Mouse (Mus musculus) layer of hippocampus, adult 6 months (tissue): ENCODE measurements around the gene Trmu. TPM values are rescaled to one million over a fixed set of nuclear protein-coding genes. Genes with fewer than 3 reads are reported as not detected.

Source experiments
- long read RNA-seq, 2 experiments: library from polyadenylated mRNA; unstranded; transcript quantifications; one replicate each; pipeline ENCODE4 v2.0.0; 2019 to 2020
- polyA plus RNA-seq: library from polyadenylated mRNA; unstranded; fragments of <200 nt; fragmentation: Nextera tagmentation; gene quantifications from 2 replicates; pipeline ENCODE4 v1.2.3, GENCODE M21; 2021

The Trmu gene
- polyA plus RNA-seq: 11.0 and 11.7 TPM in 2 replicates
- long read RNA-seq, experiment 1, transcript Trmu-201 (11 exons, 1,526 nt): major isoform, 10 of 17 reads
- long read RNA-seq, experiment 1, partial matches to known transcripts: 0 of 17 reads
- long read RNA-seq, experiment 1, other reads (novel, unspliced or antisense): 6 of 17 reads
- long read RNA-seq, experiment 2, transcript Trmu-201 (11 exons, 1,526 nt): major isoform, 22 of 80 reads
- long read RNA-seq, experiment 2, partial matches to known transcripts: 6 of 80 reads
- long read RNA-seq, experiment 2, other reads (novel, unspliced or antisense): 51 of 80 reads

GRCm38 (mm10) chr15:85878848-85879497 is at the start of gene Trmu:
TSS of gene Trmu (plus strand) at chr15:85879312.

GRCm38 (mm10) chr15:85831954-85832590 is 47.0 kb upstream of the Trmu start, which contains the start of gene Ttc38:
TSS of gene Ttc38 (plus strand) at chr15:85832306.

DNA sequence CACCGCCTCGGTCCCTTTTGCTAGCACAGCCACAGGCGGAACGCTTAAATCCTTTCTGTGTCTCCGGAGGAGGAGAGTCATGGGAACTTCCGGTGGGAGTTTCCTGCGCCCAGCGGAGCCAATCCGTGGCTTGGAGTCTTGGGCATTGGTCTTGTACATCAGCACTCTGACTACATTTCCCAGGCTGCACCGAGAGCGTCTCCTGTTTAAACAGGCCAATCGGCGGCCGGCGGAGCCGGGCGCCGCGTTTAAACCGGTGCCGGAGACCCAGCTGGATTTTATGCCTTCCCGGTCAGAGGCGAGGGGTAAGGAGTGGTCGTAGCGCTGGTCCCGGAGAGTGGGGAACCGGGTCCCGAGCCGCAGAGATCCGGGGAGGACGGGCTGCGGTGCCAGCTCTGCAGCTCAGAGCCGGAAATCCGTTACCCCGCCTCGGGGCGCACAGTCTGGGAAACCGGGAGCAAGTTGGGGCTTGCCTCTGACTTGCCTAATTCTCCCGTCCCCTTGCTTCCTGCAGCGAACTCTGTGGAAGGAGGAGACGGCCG is 19.6 kb upstream of the Trmu start, which contains the start of gene Gtse1:
Gtse1 (plus strand) TSS at position 256 of the 542 bp plus-strand sequence.

Other genes starting within 250 kb of the Trmu start
- 3.6 and 3.7 TPM in 2 replicates for gene Ppara, start 144.3 kb upstream of the Trmu start, polyA plus RNA-seq
- 31.7 and 37.7 TPM in 2 replicates for gene Cdpf1, start 67.6 kb upstream of the Trmu start, polyA plus RNA-seq
- 0.13 and 0.18 TPM in 2 replicates for gene Pkdrej, start 57.6 kb upstream of the Trmu start, polyA plus RNA-seq
- gene Ttc38, start 47.0 kb upstream of the Trmu start, polyA plus RNA-seq: 2.2 TPM in 2 replicates
- 0.29 and 0.56 TPM in 2 replicates for gene Gtse1, start 19.6 kb upstream of the Trmu start, polyA plus RNA-seq
- 0.51 and 0.72 TPM in 2 replicates for gene Celsr1, start 154.5 kb downstream of the Trmu start, polyA plus RNA-seq
- gene Gramd4, start 178.4 kb downstream of the Trmu start, polyA plus RNA-seq: 1.7 and 1.9 TPM in 2 replicates